Mouse (Mus musculus) liver (tissue): ENCODE results near the gene Cdh3.

Experiments
- DNase-seq: peaks from one replicate; pipeline ENCODE4 v3.0.0-alpha.2; 2020; ENCODE audit warnings: mixed read lengths

The Cdh3 gene

DNA sequence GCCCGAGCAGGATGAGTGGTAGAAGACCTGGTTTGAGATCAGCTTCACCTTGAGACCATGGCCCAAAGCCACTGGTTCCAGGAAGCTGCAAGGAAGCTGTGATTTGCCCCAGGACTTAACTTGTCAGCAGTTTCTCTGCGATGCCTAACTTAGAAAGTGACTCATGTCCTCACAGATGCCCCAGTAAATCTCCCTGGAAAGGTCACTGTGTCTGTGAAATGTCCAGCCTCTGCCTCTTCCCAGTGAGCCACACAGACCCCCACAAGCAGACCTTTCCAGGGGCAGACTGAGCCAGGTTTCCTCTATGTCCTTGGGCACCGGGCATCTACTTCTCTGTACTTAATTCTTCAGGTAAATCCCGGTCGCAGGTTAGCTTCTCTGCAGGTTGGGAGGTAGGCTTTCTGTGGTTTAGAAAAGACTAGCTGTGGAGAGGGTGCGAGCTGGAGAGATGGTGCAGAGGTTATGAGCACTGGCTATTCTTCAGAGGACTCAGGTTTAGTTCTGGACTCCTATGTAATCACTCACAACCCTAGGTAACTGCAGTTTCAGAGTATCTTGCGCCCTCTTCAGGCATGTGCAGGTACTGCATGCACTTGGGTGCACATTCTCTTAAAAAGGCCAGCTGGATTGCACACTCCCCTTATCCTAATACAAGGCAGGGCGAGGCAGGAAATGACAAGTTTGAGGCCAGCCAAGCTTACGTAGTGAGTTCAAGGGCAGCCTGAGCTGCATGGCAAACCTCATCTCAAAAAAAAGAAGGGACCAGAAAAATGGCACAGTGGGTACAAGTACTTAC lies 16.7 kb downstream of the Cdh3 start:
- DNase-seq = no peak

DNA sequence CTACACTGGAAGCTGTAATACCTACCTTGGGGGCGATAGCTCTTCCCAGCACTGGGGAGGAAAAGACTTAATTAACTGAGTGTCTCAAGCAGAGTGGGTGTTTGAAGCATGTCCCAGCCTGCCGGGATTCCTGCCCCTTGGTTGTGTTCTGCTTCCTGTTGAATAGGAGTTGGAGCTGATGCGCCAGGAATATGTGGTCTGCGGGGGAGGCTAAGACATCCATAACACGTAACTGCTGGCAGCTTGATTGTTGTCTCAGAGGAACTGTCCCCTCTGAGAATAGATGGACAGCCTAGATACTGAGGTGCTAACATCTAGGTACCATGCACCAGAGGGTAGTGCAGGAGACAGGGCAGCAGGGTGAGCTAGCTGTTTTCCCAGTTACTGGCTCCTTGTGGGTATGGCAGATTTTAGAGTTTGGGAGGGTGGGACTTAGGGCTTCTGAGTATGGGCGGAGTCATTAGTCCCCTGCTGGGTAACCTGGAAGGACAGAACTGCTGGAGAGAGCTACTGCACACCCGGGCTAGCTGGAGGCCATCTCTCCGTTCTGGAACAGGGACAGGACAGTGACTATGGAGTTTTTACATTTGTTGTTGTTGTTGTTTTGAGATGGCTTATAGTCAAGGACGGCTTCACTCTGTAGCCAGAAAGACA lies 18.0 kb downstream of the Cdh3 start:
- no peak for DNase-seq

DNA sequence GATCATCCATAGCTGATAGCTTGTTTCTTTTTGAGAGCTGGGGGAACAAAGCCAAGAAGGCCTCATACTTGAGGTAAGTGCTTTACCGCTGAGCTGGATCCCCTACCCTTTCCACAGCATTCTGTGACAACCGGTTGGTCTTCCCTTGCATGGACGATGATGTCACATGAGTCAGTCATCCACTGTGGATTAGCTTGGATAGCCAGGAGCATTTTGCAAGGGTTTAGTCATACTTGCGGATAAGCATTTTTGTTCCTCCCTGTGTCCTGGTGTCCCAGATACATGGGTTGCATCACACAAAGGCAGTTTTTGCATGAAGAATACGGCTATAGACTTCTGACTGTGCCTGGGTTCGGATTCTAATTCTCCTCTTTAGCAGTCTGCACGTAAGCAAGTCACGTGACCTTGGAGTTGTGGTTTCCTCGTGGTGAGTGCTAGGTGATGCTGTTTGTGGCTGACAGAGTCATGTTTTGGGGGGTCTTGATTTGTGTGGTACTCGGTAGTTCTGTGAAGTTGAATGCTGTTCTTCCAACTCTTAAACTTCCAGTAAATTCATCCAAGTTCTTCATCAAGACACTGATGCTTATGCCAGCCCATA lies 19.3 kb downstream of the Cdh3 start:
- DNase-seq = no peak

DNA sequence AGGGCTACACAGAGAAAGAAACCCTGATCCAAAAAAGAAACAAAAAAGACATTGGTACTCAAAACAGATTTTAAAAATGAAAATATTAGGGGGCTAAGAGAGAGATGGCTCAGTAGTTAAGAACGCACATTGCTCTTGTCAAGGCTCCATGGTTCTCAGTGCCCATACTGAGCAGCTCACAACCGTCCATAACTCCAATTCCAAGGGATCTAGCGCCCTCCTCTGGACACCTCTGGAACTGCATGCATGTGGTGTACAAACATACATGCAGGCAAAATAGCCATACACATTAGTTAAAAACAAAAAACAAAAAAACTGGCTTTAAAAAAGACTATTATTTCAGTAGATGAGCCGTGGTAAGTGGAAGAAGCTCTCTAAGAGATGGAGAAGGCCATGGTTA lies 19.9 kb downstream of the Cdh3 start:
- no peak for DNase-seq

DNA sequence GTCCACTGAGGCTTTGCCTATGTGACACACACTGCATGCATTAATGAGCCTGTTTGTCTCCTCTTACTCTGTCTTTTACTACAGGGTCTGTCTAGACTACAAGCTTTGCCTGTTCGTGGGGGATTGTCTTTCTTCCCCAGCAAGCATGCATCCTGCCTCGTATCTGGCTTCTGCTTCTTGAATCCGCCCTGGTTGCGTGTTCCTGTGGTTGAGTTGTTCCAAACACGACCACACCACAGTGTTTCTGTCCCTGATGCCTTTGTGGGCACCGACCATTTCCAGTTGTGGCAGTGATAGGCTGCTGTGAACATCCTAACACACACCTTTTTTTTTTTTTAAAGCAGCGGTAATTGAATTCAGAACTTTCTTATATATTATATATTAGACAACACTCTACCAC lies 23.0 kb downstream of the Cdh3 start:
- no peak for DNase-seq

DNA sequence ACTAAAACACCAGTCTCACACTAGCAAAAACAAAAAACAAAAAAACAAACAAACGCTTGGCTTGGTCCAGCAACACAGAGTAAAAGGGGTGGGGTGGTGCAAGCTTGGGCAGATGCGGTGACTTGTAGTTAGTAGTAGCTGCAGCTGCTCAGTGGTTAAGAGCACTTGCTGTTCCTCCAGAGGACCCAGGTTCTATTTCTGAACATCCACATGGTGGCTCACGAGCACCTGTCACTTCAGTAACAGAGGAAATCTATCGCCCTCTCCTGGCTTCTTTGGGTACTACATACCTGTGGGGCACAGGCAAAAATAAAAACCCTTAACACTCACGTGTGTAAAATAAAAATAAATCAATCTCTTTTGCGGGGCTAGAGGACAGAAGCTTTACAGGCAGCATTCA lies 23.8 kb downstream of the Cdh3 start:
- DNase-seq = peak; percentile 37

DNA sequence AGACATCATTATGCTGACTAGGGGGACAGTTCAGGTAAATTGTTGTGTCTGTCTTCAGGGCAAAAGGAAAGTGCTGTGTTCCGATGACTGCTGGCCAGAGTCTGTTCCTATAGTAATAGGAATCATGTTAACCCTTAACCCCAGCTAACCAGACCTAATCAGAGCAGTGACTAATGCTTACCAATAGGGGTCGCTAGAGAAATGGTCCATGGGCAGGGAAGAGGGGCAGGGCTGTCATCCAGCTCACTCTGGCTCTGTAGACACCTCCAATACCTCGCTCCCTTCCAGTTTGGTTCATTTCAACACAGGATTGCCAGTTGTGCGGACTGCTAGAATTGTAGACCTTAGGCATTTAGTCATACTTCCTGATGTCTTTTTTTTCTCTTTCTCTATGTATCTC lies 24.8 kb downstream of the Cdh3 start:
- no peak for DNase-seq

DNA sequence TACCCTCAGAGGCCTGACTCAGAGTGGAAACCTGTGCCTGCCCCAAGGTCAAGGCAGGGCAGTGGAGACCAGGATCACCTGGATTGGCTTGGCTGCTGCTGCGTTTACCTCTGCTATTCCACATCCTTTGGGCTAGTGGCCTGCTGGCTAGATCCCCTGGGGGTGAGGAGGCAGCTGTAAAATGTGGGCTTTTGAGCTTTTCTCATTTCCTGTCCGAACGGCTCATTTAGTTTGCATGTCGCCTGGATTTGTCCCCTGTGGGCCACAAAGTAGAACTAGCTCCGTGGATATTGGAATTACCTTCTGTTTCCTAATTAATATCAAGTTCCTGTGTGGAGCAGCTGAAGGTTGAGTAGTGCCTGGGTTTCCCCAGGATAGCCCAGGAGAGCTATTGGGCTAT lies 28.5 kb downstream of the Cdh3 start:
- no peak for DNase-seq

DNA sequence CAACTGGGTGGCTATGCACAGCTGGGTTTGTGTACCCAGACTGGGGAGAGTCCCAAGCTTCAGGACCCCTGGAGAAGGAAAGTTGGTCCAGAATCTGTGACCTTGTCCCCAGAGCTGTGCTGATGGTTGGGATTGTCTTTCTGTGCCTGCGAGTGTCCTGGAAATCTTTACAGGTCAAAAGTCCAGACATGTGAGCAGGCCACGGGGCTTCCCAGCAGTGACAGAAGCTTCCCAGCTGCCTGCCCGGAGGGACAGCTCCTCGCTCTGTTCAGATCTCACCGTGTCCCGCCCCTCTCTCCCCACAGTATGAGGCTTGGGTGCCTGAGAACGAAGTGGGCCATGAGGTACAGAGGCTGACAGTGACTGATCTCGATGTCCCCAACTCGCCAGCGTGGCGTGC lies 30.3 kb downstream of the Cdh3 start:
- DNase-seq = no peak

DNA sequence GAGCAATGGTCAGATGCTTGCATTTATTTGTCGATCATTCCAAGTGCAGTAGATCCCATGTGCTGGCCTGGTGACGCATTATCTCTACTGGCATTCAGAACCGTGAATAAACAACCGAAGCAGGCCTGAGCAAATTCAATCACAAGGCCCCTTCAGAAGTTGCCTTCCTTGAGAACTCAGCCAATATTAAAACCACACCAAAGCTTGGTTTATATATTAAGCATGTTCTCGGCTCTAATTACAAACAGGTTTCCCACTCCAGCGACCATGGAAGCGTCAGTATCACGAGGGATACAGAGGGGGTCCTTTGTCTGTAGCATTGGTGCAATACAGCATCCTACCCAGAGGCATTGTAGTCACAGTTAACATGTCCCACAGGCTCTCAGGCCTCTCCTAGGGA lies 32.4 kb downstream of the Cdh3 start:
- no peak for DNase-seq

DNA sequence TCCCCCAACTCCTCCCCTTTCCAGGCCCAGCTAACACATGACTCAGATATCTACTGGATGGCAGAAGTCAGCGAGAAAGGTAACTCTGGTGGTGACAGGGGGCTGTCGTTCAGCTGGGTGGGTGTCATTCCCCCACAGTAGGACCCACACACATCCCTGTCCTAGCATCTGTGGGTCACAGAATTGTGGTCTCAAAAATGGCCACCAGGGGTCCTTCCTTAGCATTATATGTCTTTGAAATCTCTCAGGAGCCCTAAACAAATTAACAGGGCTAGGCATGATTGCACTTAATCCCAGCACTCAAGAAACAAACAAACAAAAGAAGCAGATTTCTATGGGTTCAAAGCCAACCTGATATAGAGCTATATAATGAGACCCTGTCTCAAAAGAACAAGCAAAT lies 34.5 kb downstream of the Cdh3 start:
- no peak for DNase-seq

DNA sequence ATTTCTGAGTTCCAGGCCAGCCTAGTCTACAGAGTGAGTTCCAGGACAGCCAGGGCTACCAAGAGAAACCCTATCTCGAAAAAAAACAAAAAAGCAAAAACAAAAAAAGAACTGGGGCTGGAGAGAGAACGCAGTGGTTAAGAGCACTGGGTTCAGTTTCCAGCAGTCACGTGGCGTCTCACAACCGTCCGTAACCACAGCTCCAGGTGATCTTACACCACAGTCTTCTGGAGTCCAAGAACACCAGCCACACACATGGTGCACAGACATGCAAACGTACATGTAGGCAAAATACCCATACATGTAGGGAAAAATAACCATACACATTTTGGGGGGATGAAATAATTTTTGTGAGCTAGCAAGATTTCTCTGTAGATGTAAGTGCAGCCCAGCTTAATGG lies 36.1 kb downstream of the Cdh3 start:
- DNase-seq = no peak

DNA sequence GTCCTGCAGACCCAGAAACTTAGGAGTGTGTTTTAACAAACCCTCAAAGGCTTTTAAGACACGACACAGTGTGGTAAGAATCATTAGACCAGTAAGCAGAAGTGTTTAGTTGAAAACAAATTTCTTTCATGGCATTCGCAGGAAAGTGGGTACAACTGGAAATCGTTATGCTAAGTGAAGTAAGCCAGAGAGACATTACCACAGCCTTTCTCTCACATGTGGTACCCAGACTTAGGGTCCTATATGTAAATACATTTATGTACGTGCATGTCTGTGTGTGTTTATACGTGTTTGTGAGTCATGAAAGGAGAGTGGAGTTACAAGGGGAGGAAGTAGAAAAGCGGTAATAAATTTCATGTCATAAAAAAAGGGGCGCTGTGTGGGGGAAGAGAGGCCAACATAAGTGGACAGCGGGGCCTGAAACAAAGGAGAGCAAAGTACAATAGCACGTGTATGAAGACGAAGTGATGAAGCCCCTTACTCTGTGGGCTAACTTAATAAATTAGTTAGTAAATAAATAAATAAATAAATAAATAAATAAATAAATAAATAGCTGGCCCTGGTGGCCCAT lies 37.8 kb downstream of the Cdh3 start:
- DNase-seq = no peak

DNA sequence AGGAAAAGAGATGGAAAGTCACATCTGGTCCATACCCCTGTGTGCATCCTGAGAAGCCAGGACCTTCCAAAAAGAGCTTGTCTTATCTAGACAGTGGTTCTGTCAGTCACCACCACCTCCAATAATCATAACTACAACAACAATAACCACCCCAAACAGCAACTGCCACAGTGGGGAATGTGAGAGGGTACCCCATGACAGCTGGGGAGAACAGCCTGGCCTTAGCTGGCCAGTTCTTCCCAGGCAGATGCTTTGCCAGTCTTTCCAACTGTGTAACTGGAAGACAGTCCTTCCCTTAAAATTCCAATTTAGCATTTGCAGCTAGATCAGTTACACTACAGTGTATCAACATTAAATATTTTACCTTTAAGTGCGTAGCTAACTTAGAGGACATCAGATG lies 40.2 kb downstream of the Cdh3 start:
- no peak for DNase-seq

DNA sequence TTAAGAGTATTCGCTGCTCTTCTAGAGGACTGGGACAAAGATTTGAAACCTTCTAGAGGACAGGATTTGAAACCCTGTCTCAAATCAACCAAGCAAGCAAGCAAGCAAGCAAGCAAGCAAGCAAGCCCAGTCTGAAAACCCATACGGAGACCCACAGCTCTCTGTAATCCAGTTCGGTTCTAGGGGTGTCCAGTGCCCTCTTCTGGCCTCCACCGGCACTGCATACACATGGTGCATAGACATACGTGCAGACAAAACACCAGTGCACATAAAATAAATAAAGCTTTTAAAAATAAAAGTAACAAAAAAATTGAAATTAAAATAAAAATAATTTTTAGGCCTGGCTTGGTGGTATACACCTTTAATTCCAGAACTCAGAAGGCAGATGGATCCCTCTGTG lies 43.3 kb downstream of the Cdh3 start:
- DNase-seq = no peak

DNA sequence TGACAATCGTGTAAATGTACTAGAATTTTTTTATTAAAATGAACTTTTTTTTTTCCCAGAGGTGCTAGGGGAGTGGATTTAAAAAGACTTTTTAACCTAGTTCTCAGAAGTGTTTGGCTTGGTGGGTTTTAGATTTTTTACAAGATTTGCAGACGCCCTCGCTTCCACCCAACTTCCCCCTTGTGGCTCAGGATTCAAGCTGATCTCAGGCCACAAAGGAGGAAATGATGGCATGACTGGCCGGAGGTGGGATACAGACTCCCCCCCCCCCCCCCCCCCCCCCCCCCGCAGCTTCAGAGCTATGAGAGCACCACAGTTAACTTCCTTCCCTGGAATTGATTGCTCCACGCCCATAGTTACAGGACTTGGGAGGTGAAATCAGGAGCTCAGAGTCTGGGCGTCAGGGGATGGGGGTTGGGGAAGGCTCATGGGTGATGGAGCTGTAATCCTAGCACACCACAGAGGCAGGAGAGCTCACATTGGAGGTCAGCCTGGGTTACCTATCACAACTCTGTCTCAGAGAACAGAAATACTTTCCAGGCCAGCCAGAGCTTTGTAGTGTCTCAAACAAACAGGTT lies 45.5 kb downstream of the Cdh3 start:
- DNase-seq = no peak

DNA sequence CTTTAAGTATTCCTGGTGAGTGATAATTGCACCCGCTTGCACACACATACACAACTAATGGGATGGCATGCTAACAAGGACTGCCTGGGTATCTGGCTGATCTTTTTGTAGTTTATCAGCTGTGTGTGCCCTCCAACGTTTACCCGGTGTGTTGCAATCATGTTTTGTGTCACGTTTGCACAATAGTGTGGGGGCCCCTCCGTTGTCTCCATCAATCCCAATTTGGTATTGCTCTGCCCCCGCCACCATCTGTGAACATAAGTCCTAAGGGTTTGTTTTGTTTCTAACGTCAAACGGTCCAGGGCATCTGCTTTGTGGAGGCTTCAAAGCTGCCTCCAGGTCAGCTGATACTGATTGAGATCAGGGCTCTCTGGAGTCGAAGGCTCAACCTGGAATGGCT lies 49.2 kb downstream of the Cdh3 start:
- DNase-seq = peak; percentile 21

DNA sequence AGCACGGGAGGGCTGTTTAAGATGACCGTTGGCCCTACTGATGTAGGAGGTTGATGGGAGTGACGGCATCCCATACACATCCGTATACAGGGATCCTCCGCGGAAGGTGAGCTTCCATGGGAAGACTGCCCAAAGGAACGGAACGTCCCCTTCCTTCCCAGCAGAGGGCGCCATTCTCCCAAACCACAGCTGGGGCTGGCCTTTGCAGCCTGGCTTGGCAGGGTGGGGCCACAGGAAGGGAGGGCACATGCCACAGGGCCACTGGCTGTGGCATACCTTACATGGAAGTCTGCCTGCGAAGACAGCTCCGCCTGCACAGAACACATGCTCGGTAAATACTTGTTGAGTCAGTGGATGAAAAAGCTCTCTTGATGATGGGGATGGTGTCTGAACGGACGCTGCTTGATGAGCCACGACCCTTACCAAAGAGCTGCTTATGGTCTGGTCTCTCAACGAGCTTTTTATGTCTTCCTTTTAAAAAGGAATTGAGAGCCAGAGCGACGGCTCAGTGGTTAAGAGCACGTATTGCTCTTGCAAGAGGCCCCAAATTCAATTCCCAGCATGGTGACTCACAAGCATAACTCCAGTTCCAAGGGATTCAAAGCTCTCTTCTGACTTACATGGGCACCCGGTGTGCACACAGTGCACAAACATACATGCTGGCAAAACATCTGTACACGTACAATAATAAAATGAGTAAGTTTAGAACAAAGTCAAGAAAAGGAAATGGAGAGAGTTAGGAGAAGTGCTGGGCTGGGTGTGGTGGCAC lies 50.6 kb downstream of the Cdh3 start:
- DNase-seq = peak; percentile 57

DNA sequence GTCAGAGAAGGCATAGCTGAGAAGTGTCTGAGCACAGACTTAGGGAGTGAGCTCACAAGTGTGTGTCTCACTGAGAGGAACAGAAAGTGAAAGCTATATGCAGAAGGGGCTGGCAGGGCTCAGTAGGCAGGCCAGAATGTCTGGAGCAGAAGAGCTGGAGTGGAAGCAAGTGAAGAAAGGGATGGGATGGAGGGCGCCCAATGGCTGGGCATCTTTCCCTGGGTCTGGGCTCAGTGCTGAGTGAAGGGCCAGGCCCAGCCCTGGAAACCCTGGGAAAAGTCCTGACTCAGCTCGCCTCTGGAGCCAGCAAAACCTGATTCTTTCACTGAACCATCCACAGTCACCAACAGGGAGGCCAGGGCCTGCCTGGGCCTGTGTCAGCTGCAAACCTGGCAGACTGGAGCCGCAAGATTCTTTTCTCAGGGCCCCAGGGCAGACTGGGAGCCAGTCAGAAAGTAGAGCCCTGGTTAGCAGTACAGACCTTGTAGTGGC lies 53.0 kb downstream of the Cdh3 start:
- no peak for DNase-seq

DNA sequence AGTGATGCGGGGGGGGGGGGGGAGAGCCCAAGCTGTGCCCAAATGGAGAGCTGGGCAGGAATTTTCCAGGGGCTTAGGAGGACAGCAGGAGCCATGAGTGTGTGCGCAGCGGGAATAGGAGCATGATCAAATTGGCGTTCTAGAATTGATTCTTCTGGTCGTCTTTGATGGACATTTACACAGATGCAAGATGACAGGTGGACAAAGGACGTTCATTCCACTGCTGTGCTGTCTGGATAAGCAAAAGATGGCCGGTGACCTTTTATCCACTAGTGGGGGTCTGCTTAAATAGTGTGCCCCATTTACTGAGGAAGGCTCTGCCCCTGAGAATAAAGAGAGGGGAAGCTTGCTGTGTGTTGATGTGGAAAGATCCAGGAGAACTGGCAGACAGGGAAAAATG lies 58.3 kb downstream of the Cdh3 start:
- no peak for DNase-seq

DNA sequence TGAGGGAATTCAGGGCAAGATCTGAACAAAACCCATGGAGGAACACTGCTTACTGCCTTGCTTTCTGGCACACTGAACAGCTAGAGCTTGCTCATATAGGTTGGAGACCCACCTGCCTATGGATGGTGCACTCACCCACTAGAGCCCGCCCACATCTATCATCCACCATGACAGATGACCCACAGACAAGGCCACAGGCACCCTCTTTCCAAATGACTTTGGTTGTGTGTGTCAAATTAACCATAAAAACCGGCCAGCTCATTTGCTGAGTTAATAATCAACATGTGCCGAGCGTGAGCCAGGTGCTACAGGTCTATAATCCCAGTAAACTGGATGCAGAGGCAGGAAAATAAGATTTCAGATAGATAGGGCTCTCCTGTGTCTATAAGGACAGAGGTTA lies 59.7 kb downstream of the Cdh3 start:
- DNase-seq = no peak

DNA sequence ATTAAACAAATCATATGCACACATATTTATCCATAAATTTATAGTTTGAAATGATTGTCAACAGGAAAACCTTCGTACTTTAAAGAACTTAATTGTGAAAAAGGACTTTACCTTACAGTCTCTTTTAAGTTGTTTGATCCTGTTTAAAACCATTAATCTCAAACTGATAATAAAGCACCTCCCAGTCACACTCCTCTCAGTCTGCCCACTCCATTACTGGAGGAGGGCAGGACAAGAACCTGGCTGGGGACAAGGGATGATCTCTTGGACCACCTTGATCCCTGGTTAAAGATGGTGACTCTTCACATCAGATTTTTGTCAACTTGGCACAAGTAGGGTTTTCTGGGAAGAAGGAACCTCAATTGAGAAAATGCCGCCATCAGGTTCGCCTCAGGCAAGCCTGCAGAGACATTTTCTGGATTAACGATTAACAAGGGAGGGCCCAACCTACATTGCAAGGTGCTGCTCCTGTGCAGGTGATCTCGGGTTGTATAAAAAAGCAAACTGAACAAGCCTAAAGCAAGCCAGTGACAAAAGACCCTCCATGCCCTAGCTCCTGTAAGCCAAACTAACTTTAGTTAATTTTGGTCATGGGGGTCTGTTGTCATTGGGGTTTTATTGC lies 61.0 kb downstream of the Cdh3 start:
- no peak for DNase-seq
